Mouse (Mus musculus): ENCODE measurements around the gene Knstrn.
A peak's percentile ranks its signal among the peaks of the same experiment; 100 is the strongest.

Knstrn gene

DNA sequence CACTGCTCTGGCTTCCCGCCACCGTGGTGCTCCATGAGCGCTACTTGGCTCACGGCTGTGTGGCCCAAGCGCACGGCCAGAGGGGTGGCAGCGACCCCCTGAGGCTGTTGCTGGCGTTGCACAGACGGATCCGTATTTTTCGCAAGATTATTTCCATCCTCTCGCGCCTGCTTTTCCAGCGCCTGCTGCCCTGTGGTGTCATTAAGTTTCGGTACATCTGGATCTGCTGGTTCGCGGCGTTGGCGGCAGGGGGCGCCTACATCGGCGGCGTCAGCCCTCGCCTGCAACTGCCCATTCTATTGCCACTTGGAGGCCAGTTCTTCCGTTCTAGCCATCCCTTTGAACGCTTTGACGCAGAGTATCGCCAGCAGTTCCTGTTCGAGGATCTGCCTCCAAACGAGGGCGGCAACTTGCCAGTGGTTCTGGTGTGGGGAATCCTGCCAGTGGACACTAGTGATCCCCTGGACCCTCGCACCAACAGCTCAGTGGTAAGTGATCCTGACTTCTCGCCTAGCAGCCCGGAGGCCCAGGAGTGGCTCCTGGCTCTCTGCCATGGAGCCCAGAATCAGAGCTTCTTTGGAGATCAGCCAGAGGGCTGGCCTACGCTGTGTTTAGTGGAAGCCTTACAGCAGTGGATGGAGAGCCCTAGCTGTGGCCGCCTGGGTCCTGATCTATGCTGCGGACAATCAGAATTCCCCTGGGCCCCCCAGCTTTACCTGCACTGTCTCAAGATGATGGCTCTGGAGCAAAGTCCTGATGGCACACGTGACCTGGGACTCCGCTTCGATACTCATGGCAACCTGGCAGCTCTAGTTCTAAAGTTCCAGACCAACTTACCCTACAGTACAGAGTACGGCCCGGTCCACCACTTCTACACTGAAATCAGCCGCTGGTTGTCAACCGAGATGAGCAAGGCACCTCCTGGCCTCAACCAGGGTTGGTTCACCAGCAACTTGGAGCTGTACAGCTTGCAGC lies 23.0 kb upstream of the Knstrn start:
- peak; percentile 44 for DNase-seq (ENCODE audit: low spot score)

DNA sequence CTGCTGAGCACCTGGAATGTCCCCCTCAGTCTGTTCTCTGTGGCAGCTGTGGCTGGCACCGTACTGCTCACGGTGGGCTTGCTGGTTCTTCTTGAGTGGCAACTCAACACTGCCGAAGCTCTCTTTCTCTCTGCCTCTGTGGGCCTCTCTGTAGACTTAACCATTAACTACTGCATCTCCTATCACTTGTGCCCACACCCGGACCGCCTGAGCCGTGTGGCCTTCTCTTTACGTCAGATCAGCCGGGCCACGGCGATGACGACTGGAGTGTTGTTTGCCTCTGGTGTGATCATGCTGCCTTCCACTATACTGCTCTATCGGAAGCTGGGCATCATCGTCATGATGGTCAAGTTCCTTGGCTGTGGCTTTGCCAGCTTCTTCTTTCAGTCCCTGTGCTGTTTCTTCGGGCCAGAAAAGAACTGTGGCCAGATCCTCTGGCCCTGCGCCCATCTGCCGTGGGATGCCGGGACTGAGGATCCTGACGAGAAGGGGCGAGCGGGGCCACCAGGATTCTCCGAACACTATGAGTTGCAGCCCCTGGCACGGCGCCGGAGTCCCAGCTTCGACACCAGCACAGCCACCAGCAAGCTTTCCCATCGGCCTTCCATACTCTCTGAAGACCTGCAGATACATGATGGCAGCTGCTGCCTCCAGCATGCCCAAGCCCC lies 22.1 kb upstream of the Knstrn start:
- no peak for DNase-seq (ENCODE audit: low spot score)

DNA sequence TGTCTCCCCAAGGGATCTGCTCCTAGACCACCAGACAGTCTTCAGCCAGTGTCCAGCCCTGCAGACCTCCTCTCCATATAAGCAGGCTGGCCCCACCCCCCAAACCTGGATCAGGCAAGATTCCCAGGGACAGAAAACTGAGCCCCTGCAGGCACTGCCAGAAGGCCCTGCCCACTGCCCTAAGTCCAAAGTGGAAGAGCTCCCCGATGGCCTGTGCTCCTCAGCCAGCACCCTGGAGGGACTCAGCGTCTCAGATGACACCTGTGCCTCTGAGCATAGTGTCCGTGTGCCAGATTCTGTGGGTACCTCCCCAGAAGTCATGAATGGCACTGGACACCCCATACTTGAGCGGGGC lies 21.6 kb upstream of the Knstrn start:
- no peak for DNase-seq (ENCODE audit: low spot score)

DNA sequence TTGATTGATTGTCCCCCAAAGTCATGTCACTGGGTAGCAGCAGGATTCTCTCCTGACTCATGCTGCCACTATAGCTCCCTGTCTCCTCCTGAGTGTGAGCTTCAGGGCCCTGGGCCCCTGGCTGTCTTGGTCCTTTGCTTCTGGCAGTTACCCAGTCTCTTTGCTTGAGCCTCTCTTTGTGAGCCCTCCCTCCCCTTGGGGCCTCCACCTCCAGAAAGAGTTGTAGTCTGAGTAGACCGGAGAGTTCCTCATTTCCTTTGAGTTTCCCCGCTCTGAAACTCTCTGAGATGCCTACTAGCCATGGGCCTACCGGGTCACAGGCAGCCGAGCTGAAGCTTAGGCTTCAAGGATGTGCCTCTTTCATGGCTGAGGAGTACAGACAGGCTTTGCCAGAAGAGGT lies 20.2 kb upstream of the Knstrn start:
- DNase-seq (ENCODE audit: low spot score) = no peak

DNA sequence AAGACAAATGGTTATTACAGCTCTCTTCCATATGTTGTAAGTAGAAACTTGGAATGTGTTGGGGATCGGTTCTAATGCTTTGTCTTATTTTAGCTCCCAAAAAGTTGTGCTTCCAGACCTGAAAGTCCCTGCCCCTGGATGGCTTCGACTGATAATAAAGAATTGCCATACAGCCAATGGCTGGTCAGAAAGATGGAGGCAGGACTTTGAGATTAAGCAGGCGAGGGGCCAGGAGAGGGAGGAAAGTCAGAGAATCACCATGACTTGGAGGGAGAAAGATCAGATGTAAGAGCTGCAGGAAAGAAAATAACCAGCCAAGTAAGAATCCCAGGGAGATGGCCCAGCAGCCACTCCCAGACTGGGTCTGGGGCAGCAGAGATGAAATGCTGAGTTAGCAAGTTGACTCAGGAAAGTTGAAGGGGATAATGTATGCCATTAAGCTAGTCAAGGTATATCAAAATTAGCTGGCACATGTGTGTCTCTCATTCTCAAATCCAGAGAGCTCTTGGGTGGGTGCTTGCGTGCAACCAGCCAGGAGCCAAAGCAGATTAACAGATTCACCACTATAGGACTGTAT lies 11.2 kb upstream of the Knstrn start:
- no peak for DNase-seq (ENCODE audit: low spot score)

DNA sequence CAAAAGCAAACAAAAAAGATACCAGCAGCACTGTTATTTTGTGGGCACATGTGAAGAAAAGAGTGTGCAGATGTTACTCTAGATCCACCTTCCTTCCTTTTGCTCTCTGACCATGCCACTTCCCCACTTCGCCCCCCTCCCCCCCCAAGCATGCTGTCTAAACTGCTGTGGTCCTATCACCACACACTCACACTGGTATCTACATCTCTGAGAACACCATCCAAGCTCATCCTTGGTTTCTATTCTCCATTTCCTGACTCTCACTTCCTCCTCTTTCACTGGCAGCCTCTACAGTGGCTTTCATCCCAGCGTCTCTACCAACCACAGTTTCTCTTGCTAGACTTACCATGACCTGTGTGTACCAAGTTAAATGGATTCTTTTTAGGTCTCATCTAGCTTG lies 9.3 kb upstream of the Knstrn start:
- DNase-seq (ENCODE audit: low spot score) = no peak

DNA sequence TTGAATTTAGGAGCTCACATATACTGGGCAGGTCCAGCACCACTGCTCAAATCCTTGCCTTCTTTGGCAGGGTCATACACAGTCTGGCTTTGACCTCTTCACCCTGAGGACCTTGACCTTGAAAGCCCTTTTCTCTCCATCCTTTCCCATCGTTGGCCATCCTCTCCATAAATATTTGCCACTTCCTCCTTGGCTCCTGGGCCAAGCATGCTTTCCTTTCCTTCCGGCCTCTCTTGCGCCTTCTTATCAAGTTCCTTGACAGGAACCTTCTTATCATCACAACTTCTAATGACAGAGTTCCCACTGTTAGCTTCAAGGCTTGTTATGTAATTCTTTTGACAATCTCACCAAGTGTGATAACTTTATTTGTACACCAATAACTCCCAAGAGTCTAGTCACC lies 8.7 kb upstream of the Knstrn start:
- DNase-seq (ENCODE audit: low spot score) = no peak

DNA sequence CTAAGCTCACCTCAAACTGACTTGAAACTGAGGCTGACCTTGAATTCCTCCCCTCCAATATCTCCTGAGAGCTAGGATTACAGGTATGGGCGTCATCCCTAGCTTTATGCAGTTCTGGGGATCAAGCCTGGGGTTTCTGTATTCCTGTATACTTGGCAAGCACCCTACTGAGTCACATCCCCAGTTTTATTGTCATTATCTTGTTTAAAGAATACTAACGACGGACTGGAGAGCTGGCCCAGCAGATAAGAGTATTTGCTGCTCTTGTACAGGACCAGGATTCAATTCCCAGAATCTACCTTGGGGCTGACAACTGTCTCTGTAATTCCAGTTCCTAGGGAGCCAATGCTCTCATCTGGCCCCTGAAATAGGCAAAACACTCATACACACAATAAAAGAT lies 8.0 kb upstream of the Knstrn start:
- no peak for DNase-seq (ENCODE audit: low spot score)

DNA sequence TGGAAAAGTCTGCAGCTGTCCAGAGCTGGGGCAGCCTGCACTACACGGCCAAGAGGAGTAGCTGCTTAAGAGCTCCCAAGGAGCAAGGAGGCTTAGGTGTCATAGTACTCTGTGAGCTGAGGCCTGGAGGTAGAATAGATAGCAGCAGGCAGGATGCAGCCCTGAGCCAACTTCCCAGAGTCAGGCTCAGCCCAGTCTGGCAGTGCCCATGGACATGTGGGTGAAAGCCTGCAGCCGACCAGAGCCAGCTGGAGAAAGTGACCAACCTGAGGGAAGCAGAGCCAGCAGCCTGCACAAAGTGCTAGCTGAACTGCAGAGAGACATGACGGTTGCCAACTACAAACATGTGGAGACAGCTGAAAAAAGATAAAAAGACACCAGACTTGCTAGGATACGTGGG lies 6.9 kb upstream of the Knstrn start:
- peak; percentile 89 for DNase-seq (ENCODE audit: low spot score)

DNA sequence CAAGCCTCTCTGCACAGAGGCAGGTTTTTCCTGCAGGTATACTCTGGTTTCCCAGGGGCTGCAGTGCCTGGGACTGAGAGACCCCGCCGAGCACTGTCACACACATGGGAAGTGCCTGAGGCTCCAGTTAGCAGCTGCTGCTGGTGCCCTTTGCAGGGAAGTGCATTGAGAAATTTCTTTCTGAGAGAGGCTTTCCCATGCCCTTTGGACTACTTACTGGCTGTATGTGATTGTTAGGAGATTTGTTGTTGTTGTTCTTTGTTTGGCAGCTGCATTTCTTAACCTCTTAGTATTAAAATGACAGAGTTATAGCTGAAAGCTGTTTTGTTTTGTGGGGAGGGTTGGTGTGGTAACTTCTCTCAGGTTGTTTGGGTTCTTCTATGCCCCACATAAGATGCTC lies 2.9 kb upstream of the Knstrn start:
- DNase-seq (ENCODE audit: low spot score) = peak; percentile 95

DNA sequence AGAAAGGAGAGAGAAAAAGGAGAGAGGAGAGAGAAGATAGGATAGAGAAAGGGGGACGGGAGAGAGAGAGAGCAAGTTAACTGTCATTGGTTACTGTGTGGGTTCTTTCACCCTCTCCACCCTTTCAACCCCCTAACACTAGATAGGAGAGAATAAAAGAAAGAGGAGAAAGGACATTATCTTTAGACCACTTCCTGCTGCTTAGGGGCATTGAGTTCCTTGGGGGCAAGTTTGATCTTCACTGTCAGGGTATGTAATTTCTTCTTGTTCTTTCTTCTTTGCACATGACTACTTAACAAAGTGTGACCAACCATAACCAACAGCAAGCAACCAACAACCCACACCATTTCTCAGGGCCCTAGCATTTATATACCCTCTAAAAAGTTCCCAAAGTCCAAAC lies 1.1 kb upstream of the Knstrn start:
- no peak for DNase-seq (ENCODE audit: low spot score)

DNA sequence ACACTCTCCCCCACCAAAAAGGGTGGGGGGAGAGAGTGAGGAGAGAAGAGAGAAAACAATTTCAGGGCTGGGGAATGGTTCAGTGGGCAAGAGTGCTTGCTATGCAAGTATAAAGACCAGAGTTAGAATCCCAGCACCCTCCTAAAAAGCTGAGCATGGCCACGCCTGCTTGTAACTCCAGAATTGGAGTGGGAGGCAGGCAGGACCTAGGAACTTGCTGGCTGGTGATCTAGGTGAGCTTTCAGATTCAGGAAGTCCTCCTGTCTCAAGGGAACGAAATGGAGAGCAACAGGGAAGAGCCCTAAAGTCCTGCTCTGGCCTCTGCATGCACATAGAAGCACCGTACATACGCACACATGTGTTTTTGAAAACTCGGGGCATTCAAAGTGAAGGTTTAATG lies 9.0 kb downstream of the Knstrn start:
- no peak for DNase-seq (ENCODE audit: low spot score)

DNA sequence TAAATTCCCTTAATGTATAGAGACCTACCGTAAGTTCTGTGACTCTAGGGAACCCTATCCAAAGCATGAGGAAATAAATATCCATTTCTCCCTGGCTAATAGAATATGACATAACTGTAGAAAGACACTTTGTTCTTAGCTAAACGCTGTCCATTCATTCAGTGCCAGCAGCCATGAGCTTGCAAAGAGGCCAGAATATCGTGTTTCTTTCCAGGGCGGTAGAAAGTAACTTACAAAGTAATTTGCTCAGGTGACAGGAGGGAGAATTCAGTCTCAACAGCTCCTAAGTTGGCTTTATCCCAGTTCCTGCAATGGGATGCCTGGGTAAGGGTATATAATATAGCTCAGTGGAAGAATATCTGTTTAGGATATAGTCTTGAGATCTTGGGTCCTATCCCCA lies 10.6 kb downstream of the Knstrn start:
- DNase-seq (ENCODE audit: low spot score) = no peak

DNA sequence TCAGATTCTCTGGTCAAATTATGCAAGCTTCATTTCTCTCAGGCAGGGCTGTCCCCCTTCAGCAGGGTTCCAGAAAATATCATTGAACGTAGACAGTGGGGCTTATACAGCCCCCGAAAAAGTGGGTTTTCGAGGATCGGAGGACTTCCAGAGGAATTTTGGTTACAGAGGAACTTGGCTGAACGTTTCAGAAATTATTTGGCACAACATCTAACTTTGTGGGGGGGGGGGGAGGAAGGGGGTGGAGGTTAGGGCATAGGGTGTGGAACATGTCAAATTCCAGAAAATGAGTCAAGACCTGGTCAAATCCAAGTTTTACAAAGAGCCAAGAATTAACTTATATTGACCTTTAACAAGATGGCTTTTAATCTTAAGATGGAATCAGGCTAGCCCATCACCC lies 15.3 kb downstream of the Knstrn start:
- no peak for DNase-seq (ENCODE audit: low spot score)

DNA sequence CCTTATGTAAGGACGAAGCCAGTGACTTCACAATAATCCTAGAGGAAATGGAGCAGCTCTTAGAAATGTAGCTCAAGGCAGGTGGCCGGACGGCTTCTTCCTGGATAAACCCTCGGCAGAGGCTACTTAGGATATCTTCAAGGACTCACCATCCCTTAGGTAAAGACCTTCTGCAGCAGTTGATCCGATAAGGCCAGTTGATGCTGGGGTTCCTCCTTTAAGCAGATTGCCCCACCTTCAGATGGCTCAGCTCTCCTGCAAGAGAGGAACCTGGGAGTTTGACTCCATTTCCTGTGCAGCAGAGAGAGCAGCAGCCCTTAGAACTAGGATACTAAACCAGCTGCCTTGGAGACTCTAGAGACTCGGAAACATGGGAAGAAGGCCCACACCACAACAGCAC lies 20.3 kb downstream of the Knstrn start:
- no peak for DNase-seq (ENCODE audit: low spot score)

DNA sequence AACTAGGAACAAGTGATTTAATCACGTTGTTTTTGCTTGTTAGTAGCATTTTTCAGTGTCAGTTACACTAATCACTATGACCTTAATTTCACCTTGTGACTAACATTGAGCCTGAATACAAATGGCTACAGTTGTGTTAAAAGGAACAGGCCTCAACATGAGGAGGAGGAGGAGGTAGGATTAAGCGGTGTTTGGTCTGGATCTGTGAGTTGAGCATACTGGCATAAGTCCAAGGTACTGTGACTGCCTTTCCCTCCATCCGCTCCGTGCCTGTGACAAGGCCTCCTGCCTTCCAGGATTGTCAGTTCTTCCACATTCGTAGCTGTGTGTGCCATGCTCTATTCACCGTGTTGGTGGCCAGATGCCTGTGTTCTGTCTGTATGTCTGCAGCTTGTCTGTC lies 21.3 kb downstream of the Knstrn start:
- no peak for DNase-seq (ENCODE audit: low spot score)

DNA sequence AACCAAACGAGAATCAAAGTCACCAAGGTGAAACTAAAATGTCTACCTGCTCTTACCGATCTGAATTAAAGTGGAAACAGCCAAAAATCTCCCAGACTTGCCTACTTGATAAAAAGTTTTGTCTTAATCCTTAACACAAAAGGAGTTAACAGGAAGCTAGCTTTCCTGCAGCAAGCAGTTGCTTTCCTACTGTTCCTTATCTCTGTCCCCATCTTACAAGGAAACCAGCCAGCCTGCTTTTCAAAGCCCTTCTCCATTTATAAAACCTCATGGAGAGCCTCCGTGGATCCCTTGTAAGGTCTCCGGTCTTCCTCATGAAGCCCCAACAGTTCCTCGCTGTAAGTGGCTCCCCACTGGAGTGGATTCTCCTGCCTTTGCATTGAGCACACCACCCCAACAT lies 24.5 kb downstream of the Knstrn start:
- no peak for DNase-seq (ENCODE audit: low spot score)

DNA sequence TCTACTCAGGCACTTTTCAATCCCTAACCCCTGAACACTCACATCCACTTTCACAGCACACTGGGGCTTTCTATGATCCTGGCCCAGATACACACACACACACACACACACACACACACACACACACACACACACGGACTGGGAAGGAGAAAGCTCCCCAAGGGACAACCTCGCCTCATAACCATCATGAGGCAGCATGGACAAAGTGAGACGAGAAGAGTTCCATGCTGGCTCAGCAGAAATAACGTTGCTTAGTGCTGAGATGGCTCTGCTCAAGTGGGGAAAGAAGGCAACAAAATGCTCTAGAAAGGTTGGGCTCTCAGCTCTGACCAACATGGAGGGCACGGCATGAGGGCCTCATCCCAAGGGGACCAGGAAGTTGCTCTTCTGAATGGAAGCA lies 27.4 kb downstream of the Knstrn start:
- DNase-seq (ENCODE audit: low spot score) = peak; percentile 79

DNA sequence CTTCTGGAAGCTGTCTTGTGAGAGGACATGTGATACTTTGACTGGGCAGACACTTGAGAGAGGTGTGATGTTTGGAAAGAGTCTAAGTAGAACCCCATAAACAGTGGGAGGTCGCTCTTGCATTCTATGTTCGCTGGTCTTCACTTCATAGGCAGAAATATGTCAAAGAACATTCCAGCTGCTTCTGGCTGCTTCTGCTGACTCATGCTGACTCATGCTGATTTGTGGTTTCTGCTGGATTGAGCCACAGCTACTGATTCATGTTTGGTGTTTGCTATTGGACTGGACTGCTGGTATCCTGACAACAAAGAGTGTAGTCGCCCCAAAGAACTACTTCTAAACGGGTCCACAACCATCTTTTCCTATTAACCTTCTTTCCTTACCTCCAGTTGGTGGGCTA lies 28.0 kb downstream of the Knstrn start:
- peak; percentile 81 for DNase-seq (ENCODE audit: low spot score)

DNA sequence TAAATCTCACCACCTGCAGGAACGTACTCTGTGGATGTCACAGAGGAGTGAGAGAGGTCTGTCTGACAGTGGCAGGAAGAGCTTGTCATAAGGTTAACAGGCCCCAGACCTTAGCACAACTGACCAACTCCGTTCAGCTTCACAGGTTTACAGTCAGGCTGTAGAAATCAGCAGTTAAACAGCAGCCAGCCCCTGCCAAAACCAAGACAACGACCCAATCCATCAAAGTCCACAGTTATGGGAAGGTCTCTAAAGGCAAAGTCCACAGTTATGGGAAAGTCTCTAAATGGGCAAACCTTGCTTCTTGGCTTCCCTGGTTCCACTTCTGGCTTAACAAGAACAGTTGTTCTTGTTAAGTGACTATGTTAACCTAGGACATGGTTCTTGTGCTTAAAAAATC lies 30.6 kb downstream of the Knstrn start:
- DNase-seq (ENCODE audit: low spot score) = no peak

DNA sequence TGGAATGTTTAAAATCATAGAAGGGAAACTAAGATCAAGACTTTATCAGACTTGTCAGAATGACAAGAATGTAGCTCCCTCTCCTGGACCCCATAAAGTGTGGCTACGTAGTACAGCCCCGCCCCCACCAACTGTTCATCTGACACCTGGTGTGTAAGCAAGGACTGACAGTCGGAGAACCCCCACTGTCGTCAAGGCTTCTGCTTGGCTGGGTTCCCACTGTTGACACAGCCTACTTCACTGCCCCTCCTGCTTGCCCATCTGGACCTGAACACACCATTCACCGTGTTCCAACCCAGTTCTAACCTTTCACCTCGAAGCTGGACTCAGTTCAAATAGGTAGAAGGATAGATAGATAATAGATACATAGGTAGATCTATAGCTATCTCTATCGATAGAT lies 32.4 kb downstream of the Knstrn start:
- no peak for DNase-seq (ENCODE audit: low spot score)

DNA sequence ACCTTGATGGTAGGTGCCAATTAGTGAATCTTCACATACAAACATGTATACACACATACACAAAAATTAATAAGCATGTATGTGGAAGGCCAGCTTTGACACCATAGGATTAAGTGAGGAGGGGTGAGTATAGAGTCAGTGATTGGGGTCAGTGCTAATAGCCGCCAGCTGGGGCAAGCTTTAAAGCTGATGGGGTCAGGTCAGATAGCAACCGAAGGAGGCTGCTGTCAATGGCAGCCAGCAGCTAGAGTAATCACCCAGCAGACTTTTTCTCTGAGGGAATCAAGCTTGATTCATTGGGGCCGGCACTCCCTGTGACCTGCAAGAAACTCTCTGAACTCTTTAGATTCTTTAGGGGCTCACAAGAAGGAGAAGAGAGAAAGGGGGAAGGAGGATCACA lies 38.0 kb downstream of the Knstrn start:
- no peak for DNase-seq (ENCODE audit: low spot score)
